ENCODE assay signal across 9 mouse cellular contexts in the genomic region with DNA sequence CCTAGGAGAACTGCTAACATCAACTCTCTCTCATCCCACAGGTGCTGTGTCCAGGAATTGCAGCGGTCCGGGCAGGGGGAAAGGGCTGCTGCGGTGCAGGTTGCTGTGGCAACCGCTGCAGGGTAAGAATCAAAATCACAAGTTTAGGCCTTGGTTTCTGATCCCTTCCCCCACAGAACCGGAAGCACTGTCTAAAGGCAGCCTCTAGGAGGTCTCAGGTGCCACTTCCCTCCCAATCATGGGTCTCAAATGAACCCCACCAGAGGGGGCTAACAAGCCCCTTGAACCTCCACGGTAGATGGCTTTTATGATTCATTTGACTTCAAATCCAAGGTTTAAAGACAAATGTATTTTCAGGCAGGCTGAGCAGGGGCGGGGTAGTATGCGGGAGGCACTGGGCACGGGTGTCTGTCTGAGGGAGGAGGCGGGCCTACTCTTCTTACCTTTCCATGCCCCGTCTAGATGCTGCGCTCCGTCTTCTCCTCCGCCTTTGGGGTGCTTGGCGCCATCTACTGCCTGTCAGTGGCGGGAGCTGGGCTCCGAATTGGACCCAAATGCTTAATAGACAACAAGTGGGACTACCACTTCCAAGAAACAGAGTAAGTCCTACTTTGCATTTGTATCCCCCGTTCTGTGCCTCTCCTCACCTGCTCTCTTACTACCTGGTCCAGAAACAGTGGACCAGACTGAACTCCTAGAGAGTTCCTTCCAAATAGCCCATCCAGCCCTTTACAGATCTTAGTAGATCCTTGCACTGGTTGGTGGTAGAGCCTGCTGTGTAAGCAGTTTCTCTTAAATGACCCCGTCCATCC. TPM values are rescaled to one million over a fixed set of nuclear protein-coding genes. Genes with fewer than 3 reads are reported as not detected.
DNase-seq lines count a peak whose midpoint lies in the region; ATAC-seq and TF ChIP-seq lines count a peak whose summit lies in the region.
"Had no signal": no experiment of that assay in that cellular context is flagged by ENCODE, and none has a peak within 500 bp of the region (broad histone marks: within the 10 kb centered on the region; RNA-seq: fewer than 3 reads in every experiment).

No protein-coding gene starts in this region.

- peak; percentile 93 for DNase-seq in heart, adult 11 months
- DNase-seq in heart, adult 9 months (ENCODE audit: low spot score in 2 of 2): no peak
- DNase-seq in brain, adult 2 months (ENCODE audit: low read depth, low spot score): peak; percentile 85
- peak; percentile 74 for DNase-seq in forebrain, embryonic 11.5 days (ENCODE audit: low spot score)
- peak; percentile 86 for DNase-seq in induced T-regulatory cell, adult 2 months (ENCODE audit: low read depth)
- DNase-seq in liver: peak; percentile 60
- DNase-seq in midbrain, postnatal 0 days (ENCODE audit: low spot score): peak; percentile 72

- no peak for ATAC-seq in forebrain, embryonic 11.5 days (replicated peaks; ENCODE audit: low FRiP score)
- ATAC-seq in midbrain, postnatal 0 days (ENCODE audit: low FRiP score): peak; percentile 84
- no peak for ATAC-seq in stomach, embryonic 16.5 days (ENCODE audit: insufficient read depth, low FRiP score)

- peak; percentile 78 for TF ChIP-seq CTCF in midbrain, postnatal 0 days (IDR thresholded peaks at IDR 0.05)

- no peaks in the 10 kb centered on the region for H3K27me3 ChIP-seq in forebrain, embryonic 11.5 days (ENCODE audit: control insufficient read depth, insufficient read depth, low read length)
- H3K27me3 ChIP-seq in midbrain, postnatal 0 days (ENCODE audit: insufficient read depth, low read length): no peaks in the 10 kb centered on the region
- no peaks in the 10 kb centered on the region for H3K27me3 ChIP-seq in stomach, embryonic 16.5 days (ENCODE audit: control insufficient read depth, insufficient read depth, low read length)

- H3K36me3 ChIP-seq in forebrain, embryonic 11.5 days (ENCODE audit: control insufficient read depth, insufficient read depth, low read length): no peaks in the 10 kb centered on the region
- H3K36me3 ChIP-seq in midbrain, postnatal 0 days (ENCODE audit: insufficient read depth, low read length): no peaks in the 10 kb centered on the region
- H3K36me3 ChIP-seq in stomach, embryonic 16.5 days (ENCODE audit: control insufficient read depth, insufficient read depth, low read length): no peaks in the 10 kb centered on the region

- 0 out of 2 replicates have a peak overlapping the region, but pooled peaks have one; percentile 9 for H3K4me3 ChIP-seq in forebrain, embryonic 11.5 days (ENCODE audit: low read depth, low read length)
- H3K4me3 ChIP-seq in midbrain, postnatal 0 days (ENCODE audit: low read depth, low read length): peak overlapping the region; percentile 19; the same call in 1 of the 2 replicates
- H3K4me3 ChIP-seq in stomach, embryonic 16.5 days (replicated peaks; ENCODE audit: low read length): no peak overlapping the region

- H3K4me2 ChIP-seq in forebrain, embryonic 11.5 days (ENCODE audit: low read depth, low read length, severe bottlenecking): peak overlapping the region; percentile 31
- peak overlapping the region; percentile 42 for H3K4me2 ChIP-seq in midbrain, postnatal 0 days (ENCODE audit: low read depth, low read length, poor library complexity, severe bottlenecking)
- peak overlapping the region; percentile 35 for H3K4me2 ChIP-seq in stomach, embryonic 16.5 days (ENCODE audit: low read depth, low read length)

- no peaks in the 10 kb centered on the region for H3K4me1 ChIP-seq in forebrain, embryonic 11.5 days (replicated peaks; ENCODE audit: control insufficient read depth, insufficient read depth, low read length)
- H3K4me1 ChIP-seq in midbrain, postnatal 0 days (ENCODE audit: insufficient read depth, low read length): no peaks in the 10 kb centered on the region; the same call in 1 of the 2 replicates
- H3K4me1 ChIP-seq in stomach, embryonic 16.5 days (ENCODE audit: control insufficient read depth, insufficient read depth, low read length): peaks cover 4% of the 10 kb centered on the region; the same call in 1 of the 2 replicates

- WGBS in forebrain, embryonic 11.5 days: 9% methylated on average over 19 of the region's 19 CpGs
- 6% methylated on average over 19 of the region's 19 CpGs for WGBS in midbrain, postnatal 0 days
- 9% methylated on average over 19 of the region's 19 CpGs for WGBS in stomach, embryonic 16.5 days

- H3K9me3 ChIP-seq in forebrain, embryonic 11.5 days (ENCODE audit: control insufficient read depth, low read length): no peaks in the 10 kb centered on the region
- no peaks in the 10 kb centered on the region for H3K9me3 ChIP-seq in midbrain, postnatal 0 days (ENCODE audit: low read length)
- no peaks in the 10 kb centered on the region for H3K9me3 ChIP-seq in stomach, embryonic 16.5 days (replicated peaks; ENCODE audit: control insufficient read depth, low read length)

- H3K27ac ChIP-seq in forebrain, embryonic 11.5 days (ENCODE audit: low read depth, low read length): no peak overlapping the region
- peak overlapping the region; percentile 51; the same call in 1 of the 2 replicates for H3K27ac ChIP-seq in midbrain, postnatal 0 days (ENCODE audit: low read depth, low read length)
- H3K27ac ChIP-seq in stomach, embryonic 16.5 days (ENCODE audit: low read length): no peak overlapping the region

- 0 out of 2 replicates have a peak overlapping the region, but pooled peaks have one; percentile 12 for H3K9ac ChIP-seq in forebrain, embryonic 11.5 days (ENCODE audit: low read length)
- peak overlapping the region; percentile 37 for H3K9ac ChIP-seq in midbrain, postnatal 0 days (replicated peaks; ENCODE audit: low read length, poor library complexity, severe bottlenecking)
- no peak overlapping the region; the same call in 1 of the 2 replicates for H3K9ac ChIP-seq in stomach, embryonic 16.5 days (ENCODE audit: low read length)

RNA-seq across cellular contexts. Expression of gene Vmo1, which starts 4.5 kb away (rescaled TPM):
- polyA plus RNA-seq in forebrain, embryonic 11.5 days (2014; fragmentation: Nextera tagmentation; extraction: Ambion mirVana): not detected in 2 replicates
- not detected in 2 replicates for total RNA-seq in midbrain, postnatal 0 days (2014; rRNA removed)
- 0.53 and 0.65 TPM in 2 replicates for polyA plus RNA-seq in midbrain, postnatal 0 days (2015; fragmentation: Nextera tagmentation; extraction: Ambion mirVana)
- 0.36 and 0.92 TPM in 2 replicates for polyA plus RNA-seq in stomach, embryonic 16.5 days (2015; fragmentation: Nextera tagmentation; extraction: Ambion mirVana)
- total RNA-seq: layer of hippocampus, adult 8-10 months had no signal

RNA-seq across cellular contexts. Expression of gene Tm4sf5, which starts 4.9 kb away (rescaled TPM):
- 0.91 TPM in 1 of 2 replicates, not detected in the other for polyA plus RNA-seq in forebrain, embryonic 11.5 days (2014; fragmentation: Nextera tagmentation; extraction: Ambion mirVana)
- 7.4 and 12.1 TPM in 2 replicates for total RNA-seq in midbrain, postnatal 0 days (2014; rRNA removed)
- 18.8 and 19.8 TPM in 2 replicates for polyA plus RNA-seq in midbrain, postnatal 0 days (2015; fragmentation: Nextera tagmentation; extraction: Ambion mirVana)
- polyA plus RNA-seq in stomach, embryonic 16.5 days (2015; fragmentation: Nextera tagmentation; extraction: Ambion mirVana): 58.3 and 60.0 TPM in 2 replicates
- total RNA-seq: layer of hippocampus, adult 8-10 months had no signal

RNA-seq across cellular contexts. Expression of gene Gltpd2, which starts 9.0 kb away (rescaled TPM):
- 0.35 and 0.56 TPM in 2 replicates for polyA plus RNA-seq in forebrain, embryonic 11.5 days (2014; fragmentation: Nextera tagmentation; extraction: Ambion mirVana)
- not detected in 2 replicates for total RNA-seq in midbrain, postnatal 0 days (2014; rRNA removed)
- polyA plus RNA-seq in midbrain, postnatal 0 days (2015; fragmentation: Nextera tagmentation; extraction: Ambion mirVana): 0.21 and 0.25 TPM in 2 replicates
- 1.9 and 2.0 TPM in 2 replicates for polyA plus RNA-seq in stomach, embryonic 16.5 days (2015; fragmentation: Nextera tagmentation; extraction: Ambion mirVana)
- total RNA-seq: layer of hippocampus, adult 8-10 months had no signal

RNA-seq across cellular contexts. Expression of gene Psmb6, which starts 15.2 kb away (rescaled TPM):
- 812 and 901 TPM in 2 replicates for polyA plus RNA-seq in forebrain, embryonic 11.5 days (2014; fragmentation: Nextera tagmentation; extraction: Ambion mirVana)
- total RNA-seq in midbrain, postnatal 0 days (2014; rRNA removed): 455 and 493 TPM in 2 replicates
- polyA plus RNA-seq in midbrain, postnatal 0 days (2015; fragmentation: Nextera tagmentation; extraction: Ambion mirVana): 818 and 874 TPM in 2 replicates
- polyA plus RNA-seq in stomach, embryonic 16.5 days (2015; fragmentation: Nextera tagmentation; extraction: Ambion mirVana): 614 and 657 TPM in 2 replicates

RNA-seq across cellular contexts. Expression of gene Gm40193, which starts 22.8 kb away (rescaled TPM):
- not detected in 2 replicates for polyA plus RNA-seq in forebrain, embryonic 11.5 days (2014; fragmentation: Nextera tagmentation; extraction: Ambion mirVana)
- total RNA-seq in midbrain, postnatal 0 days (2014; rRNA removed): not detected in 2 replicates
- not detected in 2 replicates for polyA plus RNA-seq in midbrain, postnatal 0 days (2015; fragmentation: Nextera tagmentation; extraction: Ambion mirVana)
- polyA plus RNA-seq in stomach, embryonic 16.5 days (2015; fragmentation: Nextera tagmentation; extraction: Ambion mirVana): not detected in 2 replicates
- total RNA-seq: layer of hippocampus, adult 8-10 months had no signal

Comparison
In these comparisons a context has a peak if more than half of its experiments do, and no peak if none do; other contexts are left out.
1. DNase-seq: peak in heart, adult 11 months (single experiment), brain, adult 2 months (single experiment), forebrain, embryonic 11.5 days (single experiment), induced T-regulatory cell, adult 2 months (single experiment), liver (single experiment) and midbrain, postnatal 0 days (single experiment); none in heart, adult 9 months (0 of 2).
2. RNA of gene Tm4sf5, which starts 4.9 kb away (polyA plus RNA-seq): 58.3 to 60.0 TPM in stomach, embryonic 16.5 days and 18.8 to 19.8 TPM in midbrain, postnatal 0 days; 0.91 TPM in forebrain, embryonic 11.5 days; every median in the first group is over 10 times any median in the second.
3. Peak in every context shown above with its lines, with median percentiles within 50 percentile points of each other: H3K4me2 ChIP-seq.